Mouse (Mus musculus) kidney, postnatal 36 days (tissue): ENCODE measurements around the gene Mrps7.

Experiments used
- DNase-seq, 2 experiments: peaks; one replicate each; pipeline ENCODE4 v3.0.0; 2021 to 2022; ENCODE audit warnings: mixed read lengths in 2 of 2

Mrps7 gene

DNA sequence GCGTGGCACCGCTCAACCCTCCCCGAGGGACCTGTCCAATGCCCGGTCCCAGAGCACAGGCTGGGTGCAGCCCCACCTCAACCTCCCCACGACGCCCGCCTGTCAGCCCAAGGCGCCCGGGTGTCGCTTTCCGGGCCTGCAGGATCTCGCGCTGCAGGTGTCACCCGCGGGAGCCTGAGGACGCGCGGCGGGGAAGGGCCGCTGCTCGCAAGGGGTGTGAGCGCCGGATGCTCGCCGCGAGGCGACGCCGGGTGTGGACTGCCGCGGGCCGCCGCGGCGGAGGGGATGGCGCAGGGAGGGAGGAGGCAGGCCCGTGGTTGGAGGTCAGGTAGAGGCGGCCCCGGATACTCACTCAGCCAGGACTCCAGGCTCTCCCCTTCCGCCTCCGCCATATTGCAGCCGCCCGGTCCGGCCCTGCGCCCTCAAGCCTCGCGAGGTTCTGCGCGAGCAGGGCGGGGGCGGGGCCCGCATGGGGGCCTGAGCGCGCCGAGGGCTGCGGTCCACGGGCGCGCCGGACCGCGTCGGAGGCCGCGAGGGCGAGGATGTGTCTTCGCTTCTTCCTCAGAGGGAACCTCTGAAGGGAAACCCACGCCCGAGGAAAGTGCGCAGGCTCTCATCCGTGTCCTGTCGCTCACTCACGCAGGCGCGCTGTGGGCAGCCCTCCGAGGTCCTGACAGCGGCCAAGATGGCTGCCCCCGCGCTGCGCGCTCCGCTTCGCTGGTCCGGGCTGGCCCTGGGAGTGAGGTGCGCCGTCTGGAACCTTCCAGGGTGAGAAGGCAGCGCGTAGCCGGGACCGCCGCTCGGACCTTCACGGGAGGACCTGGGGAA lies at the start of gene Mrps7, which contains the start of gene Gga3:
Gene Mrps7 (plus strand): TSS at position 450 of the 828 bp plus-strand sequence.
Gene Gga3 (minus strand): TSS at position 576 of the 828 bp plus-strand sequence.
- peak; percentile 94 to 97 for DNase-seq

DNA sequence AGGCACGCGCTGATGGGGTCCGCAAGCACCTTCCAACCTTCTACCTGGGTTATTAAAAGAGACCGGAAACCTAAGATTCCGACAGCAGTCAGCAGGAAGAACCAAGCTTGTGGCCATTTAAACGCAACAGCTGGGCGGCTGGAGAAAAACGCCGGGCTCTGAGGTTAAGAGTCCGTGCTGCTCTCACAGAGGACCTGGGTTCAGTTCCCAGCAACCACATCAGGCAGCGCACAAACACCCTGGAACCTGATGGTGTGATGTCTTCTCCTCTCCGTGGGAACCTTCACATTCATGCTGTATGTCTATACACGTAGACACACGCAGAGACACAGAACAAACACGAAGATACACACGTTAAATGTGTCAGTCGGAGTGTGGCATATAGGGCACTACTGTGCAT lies 48.0 kb upstream of the Mrps7 start:
- DNase-seq, result no peak

DNA sequence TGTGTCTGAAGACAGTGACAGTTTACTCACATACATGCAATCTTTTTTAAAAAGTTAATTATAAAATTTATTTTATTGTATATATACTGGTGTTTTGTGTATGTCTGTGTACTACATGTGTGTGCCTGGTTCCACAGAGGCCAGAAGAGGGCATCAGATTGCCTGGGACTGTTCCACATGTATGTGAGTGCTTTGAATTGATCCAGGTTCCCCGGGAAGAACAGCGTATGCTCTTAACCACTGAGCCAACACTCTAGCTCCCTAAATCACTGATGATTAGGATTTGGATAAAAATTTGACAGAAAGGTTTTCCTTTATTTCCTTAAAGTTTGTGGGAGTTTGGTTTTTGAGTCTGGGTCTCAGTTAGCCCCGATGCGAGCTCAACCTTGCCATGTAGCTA lies 40.3 kb upstream of the Mrps7 start:
- no peak for DNase-seq

DNA sequence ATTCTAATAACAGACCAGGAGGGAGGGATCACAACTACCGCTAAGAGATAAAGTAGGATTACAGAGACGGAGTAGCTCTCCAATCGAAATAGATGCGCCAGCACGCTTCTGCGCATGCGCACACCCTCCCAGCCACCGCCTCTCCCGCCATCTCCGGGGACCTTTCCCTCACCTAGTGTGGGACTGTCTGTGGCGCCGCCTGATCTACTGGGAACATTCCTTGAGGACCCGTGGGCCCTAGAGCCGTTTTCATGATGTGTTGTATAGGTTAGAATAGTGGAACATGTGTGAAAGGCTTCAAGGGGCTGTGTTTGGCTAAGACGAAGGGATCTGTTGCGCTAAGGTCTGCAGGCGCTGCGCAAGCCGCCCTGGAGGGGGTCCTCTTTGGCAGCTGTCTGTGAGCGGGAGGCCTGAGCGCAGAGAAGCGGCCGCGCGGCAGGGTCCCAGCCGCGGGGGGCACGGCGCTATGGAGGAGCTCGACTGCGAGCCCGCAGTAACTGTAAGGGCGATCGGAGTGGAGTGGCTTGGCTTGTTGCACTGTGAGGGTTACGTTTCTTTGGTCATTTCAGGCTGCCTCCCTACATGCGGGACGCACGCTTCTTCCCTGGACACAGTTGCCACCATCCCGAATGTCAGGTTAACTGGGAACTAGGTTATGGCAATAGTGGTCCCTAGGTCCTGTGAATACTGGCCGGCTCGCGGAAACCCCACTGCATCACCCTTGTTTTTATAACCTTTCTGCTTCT lies 39.5 kb upstream of the Mrps7 start, which contains the start of gene Nup85:
Gene Nup85 (plus strand): TSS at position 371 of the 746 bp plus-strand sequence.
- peak; percentile 97 to 99 for DNase-seq

DNA sequence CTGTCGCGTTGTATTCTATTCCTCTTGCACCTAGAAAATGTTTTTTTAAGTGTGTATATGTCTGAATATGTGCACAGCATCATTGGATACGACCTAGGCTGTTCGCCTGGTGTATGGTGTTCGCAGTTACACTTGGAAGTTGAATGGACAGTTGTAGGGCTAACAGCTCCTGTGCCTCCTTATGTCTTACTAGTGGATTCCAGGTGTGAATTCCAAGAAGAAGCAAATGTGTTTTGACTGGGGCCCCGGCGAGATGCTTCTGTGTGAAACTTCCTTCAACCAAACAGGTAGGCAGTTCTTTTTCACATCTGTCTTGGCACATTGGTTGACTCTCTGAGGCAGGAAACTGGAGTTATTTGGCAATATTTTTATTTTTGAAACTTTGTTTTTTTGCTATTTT lies 38.8 kb upstream of the Mrps7 start:
- DNase-seq, result no peak

DNA sequence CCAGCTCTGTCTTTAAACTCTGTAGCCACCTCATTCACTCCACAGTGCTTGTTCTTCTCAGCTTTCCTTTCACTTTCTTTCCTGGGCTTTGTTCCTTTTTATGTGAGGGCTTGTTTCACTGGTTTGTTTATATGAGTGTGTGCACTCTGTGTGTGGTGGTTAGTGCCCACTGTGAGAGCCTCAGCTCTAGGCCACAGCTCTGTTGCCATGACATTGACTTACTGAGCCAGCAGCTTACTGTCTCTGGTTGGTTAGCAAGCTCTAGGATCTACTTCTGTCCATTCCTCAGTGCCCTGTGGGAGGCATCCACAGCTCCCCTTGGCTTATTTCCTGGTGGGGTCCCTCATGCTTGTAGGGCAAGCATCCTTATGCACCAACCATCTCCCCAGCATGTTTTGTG lies 24.6 kb upstream of the Mrps7 start:
- DNase-seq, result no peak

DNA sequence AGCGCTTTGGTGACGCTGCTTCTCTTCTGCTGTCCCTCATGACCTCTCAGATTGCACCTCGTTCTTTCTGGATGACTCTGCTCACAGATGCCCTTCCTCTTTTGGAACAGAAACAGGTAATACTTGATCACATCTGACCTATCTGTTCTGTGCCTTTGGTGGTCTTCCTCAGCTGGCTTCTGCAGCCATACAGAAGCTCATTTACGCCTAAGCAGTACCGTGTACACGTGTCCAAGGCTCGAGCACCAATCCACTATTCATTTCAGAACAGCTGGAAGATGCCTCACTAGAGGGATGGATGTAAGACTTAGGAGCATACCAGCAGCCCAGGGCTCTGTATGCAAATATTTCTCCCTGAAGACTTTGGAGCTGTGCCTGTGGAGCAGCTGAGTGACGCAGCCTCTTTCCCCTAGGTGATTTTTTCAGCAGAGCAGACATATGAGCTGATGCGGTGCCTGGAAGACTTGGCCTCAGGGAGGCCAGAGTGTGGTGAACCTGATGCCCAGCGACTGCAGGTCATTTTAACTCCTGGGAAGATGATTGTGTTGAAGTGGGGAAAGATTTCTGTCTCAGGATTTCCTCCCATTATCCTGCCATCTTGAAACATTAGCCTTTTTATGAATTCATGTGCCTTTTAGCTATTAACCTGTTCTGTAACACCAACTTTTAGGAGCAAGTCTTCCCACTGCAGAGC lies 20.7 kb upstream of the Mrps7 start:
- DNase-seq, result no peak

DNA sequence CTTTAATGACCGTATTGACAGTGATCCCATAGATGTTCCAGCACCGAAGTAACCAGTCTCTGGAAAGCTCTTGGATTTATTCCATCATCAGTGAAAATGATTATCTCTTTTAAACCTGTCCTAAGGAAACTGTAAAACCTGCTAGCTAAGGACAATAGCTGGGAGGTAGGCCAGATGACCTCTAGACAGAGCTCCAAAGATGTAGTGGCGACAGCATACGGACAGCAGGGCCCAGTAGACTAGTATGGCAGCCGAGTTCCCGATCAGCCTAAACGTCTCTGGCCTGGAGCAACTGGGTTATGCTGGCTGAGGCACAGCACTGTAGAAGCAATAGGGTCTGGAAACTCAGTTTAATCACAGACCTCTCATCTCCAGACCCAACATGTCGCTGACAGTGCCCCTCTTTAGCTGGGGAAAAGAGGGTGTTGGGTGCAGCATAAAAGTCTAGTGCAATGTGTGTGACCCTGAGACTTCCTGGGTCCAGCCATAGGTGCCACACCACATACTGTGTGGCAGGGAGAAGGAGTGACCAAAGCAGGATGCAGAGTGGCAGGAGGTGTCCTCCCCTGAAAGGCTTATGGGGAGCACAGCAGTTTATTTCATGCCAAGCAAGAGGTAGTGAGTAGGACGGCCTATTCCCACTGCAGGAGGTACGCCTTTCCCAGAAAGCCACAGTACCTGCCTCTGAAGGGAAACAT lies 19.2 kb upstream of the Mrps7 start:
- no peak for DNase-seq

DNA sequence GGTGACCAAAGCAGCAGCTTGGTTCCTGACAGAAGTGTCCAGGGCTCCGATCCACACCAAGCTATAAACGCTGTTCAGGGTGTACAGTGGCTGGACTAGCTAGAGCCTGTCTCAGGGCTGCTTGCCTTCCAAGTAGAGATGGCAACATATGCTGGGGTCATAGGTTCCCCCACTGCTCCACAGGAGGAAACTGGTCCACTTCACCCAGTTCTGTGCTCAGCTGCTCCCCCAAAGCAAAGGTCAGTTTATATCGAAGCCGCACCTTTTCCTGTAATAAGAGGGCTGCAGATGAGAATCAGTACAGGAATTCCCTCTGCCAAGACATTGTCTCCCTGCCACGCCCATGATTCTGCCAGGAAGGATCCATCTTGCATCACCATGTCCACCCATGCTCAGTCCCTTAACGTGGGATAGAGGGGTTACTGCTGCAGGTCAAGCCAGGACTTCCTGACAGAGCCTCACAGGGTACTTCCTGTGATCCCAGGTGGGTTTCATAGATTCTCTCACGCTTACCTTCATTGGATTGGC lies 18.1 kb upstream of the Mrps7 start:
- DNase-seq, result no peak

DNA sequence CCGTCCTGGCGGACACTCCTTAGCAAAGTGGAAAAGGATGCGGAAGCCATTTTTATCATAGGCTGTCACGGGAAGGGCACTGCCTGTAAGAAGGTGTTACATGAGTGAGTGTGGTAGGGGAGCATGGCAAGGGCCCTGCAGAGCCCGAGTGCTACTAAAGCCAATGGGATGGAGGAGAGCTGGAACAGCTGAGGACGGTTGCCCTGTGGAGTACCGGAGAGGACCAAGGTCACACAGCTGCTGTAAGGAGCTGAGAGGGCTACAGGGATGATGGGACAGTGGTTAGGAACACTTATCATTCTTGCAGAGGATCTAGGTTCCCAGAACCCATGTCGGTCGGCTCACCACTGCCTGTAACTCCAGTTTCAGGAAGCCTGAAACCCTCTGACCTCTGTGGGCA lies 17.3 kb upstream of the Mrps7 start:
- no peak for DNase-seq

DNA sequence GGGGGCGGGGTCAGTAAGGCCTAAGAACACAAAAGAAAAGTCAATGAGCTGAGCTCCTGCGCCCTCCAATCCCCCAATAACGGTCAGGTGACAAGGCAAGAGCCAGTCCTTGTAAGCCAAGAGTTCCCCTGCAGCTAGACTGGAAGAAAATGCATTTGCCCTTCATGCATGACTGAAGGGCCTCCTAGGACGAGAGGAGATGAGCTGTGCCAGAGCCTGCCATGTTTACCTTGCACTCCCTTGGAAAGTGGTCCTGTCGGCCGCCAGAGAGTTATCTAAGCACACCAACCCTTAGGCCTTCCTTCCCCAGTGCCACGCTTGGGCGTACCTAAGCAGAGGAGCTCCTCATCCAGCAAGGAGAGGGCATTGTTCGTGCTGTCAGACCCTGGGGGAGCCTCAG lies 15.7 kb upstream of the Mrps7 start:
- no peak for DNase-seq

DNA sequence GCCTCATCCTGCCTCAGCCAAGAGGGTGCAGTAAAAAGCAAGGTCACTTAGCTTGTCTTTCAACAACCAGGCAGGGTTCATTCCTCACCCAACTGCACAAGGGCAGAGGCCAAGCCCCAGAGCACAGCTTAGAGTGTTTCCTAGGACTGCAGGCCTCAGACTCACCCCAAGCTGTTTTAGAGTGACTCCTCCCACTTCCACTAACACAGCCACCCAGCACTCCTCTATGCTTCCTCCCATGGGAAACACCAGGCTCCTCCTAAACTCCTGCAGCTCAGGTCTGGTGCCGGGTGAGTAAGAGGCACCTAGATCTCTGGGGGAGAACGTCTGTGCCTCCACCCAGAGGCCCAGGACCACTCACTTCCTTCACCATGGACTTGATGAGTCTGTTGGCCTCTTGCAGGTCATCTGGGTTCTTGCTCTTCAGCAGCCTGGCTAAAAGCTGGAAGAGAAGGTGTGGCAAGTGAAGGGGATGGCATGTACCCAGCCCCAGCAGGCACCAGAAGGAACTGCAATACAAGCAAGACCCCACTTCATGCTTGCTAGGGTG lies 13.1 kb upstream of the Mrps7 start:
- DNase-seq, result no peak

DNA sequence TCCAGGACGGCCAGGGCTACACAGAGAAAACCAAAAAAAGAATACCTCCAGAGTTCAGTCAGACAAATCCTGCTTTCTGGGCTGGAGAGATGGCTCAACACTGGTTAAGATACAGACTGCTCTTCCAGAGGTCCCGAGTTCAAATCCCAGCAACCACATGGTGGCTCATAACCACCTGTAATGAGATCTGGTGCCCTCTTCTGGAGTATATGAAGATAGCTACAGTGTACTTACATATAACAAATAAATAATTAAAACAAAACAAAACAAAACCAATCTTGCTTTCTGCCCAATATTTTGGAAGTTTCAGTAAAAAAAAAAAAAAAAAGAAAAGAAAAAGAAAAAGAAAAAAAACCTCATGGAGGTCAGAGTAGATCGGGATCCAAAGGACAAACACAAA lies 8.5 kb upstream of the Mrps7 start:
- DNase-seq, result no peak

DNA sequence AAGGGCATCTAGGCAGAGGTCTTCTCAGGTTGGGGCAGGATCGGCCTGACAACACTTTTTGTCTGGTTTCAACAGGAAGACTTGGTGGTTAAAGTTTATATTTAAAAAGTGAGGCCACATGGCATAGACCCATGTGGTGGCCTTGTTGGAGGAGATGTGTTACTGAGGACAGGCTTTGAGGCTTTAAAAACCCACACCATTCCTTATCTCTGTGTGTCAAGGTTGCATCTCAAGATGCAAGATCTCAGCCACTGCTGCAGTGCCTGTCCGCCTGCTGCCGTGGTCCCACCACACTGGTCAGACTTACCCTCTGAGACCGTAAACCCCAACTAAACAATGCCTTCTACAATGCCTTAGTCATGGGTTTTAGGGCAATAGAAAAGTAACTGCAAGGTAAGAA lies 5.4 kb upstream of the Mrps7 start:
- DNase-seq, result no peak

DNA sequence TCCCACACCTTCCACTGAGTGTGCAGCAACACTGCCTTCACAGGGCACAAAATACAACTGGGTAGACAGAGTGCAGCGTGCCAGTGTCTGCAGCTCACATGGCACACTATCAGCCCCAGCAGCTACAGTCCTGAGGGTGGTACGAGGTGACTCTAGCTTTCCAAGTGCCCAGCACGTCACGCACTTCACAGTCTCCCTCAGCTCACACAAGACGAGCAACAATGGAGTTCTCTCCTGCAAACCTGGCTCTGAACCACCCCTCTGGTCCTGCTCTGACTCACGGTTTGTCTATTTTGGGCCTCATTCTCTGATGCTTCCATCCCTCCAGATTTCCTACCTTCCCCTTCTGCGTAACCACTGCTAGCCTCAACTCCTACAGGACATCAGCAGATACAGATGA lies 4.0 kb upstream of the Mrps7 start:
- no peak for DNase-seq

DNA sequence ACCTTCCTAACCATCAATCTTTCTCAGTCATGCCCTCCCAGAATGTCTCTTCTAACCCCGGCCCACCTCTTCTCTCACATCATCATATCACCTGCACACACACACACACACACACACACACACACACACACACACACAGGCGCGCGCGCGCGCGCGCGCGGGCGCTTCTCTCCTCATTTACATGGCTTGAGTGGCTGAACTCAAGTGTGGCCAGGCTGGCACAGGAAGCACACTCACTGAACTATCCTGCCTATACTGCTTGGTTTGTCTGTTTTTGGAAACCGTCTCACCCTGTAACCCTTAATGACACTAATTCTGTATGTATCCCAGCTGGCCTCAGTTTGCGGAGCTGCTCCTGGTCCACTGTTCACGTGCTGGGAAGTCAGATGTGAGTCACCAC lies 3.0 kb upstream of the Mrps7 start:
- no peak for DNase-seq

DNA sequence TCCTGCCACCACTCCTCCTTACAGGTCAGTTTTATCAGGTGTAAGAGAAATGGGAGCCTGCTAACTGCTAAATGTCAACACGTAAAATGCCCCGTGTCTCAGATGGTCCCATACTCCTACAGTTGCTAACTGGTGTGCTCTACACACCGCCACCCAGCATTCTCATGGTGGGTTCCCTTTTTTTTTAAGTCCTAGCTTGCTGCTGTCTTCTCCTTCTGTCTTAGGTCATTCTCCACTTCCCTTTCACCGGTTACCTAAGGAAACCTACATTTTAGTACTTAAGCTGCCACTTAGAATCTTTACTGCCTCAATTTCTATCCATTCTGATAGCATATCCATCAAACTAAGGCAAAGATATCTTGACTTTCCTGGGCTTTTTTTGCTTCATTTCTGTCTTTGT lies 2.6 kb upstream of the Mrps7 start:
- no peak for DNase-seq

DNA sequence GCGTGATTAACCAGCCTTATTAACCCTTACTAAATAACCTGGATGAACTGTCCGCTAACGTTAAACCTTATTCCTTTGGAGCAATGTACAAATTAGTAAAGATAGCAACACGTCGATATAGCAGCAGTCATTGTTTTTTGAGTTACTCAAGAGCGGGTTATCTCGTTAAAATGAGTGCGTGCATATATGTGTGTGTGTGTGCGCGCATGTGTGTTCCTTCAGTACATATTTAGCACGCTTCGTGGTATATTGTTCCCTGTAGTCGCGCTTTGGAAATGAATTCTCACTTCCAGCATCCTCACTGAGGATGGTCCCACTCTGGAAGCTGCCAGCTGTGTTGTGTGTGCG lies 623 bp upstream of the Mrps7 start:
- no peak for DNase-seq

DNA sequence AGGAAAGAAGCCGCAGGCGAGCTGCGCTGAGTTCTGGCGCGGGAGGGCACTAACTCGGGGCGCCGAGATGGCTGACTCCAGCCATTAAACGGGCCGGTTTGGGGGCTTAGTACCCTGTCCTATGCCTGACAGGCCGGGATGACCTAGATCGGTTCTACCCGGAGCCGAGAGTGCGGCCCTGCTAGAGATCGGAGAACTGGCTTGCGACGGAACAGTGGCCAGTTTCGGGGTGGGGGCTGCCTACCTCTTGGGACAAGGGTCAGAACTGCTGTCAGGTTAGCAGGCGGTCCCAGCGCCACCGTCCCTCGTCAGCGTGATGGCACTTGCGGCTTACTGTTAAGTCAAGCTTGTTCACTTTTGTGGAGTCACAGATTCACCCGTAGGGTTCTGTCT lies 575 bp downstream of the Mrps7 start:
- peak in 1 of 2 experiments; percentile 60 for DNase-seq

DNA sequence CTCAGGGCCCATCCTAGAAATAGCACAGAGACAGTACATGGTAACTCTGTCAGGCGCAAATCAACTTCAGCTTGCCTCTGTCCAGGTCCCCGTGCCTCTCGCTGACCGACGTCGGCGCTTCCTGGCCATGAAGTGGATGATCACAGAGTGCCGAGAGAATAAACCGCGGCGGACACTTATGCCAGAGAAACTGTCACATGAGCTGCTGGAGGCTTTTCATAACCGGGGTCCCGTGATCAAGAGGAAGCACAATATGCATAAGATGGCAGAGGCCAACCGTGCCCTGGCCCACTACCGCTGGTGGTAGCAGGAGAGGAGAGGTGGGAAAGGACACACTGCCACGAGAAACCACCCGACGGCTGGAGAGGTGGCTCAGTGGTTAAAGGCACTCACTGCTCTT lies 3.0 kb downstream of the Mrps7 start:
- DNase-seq, result no peak

DNA sequence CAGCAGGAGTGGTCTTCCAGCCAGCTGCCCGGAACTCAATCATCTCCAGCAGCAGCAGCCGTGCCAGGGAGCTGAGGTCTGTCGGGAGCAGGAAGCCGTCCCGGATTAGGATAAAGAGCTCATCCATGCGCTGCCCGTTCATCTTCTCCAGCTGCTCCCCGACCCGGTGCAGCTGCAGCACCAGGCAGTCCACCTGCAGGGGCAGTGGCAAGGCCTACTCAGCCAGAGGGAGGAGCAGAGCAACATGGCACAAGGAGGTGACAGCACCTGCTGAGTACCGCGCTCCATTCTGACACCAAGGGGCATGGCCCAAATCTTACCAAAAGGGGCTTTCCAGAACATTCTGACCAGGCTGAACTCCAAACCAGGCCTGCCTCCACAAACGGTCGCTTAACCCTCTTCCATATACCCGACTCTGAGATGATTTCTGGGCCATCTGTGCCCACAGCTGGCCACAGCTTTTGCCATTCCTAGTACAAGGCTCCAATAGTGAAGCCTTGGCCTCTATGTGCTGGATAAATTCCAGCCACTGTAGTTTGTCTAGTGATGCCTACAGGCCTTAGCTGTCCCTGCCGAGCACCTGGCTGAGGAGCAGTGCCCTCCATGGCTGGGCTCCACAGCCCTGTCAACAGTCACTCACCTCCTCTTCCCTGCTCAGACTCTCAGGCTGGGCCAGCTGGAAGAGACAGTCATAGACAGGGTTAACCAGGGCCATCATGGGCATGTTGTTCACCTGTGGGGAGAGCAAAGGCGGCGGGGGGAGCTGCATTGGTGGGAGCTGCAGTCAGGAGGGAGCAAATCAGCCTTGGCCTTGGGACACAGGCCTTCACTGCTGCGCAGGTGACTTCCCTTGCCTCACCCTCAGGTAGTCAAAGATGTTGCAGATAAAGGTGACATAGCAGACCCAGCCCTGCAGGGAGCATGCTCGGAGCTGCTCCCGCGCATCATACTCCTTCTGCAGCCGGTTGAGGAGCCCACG lies 5.0 kb downstream of the Mrps7 start:
- no peak for DNase-seq
